Mouse (Mus musculus): Measurements from ENCODE around the gene Gm17509. TPM values are rescaled to one million over a fixed set of nuclear protein-coding genes. Genes with fewer than 3 reads are reported as not detected.

Gm17509 gene
- total and polyA plus RNA-seq, 2 experiments from 2014 or later: 0.09 to 0.73 TPM

GRCm38 (mm10) chr13:117208236-117208635, 12.6 kb downstream of the Gm17509 start, which contains the start of gene Emb:
Gene Emb, plus strand, starts transcription at chr13:117208536.
- Histone ChIP-seq H3K27me3 (ENCODE audit: insufficient read depth, low read length) (no peaks in the 10 kb centered on the region), H3K4me1 (ENCODE audit: insufficient read depth, low read length) (no peaks in the 10 kb centered on the region), H3K9me3 (ENCODE audit: low read length) (no peaks in the 10 kb centered on the region), H3K4me3 (ENCODE audit: low read length) (no peak within 1 kb of the TSS), H3K4me2 (ENCODE audit: low read depth, low read length) (no peak within 1 kb of the TSS), H3K9ac (replicated peaks; ENCODE audit: low read length) (no peak within 1 kb of the TSS), H3K27ac (no peak within 1 kb of the TSS), H3K36me3 (ENCODE audit: insufficient read depth, low read length) (no peaks in the 10 kb centered on the region)
- DNase-seq (ENCODE audit: low spot score): no peak
- TF ChIP-seq CTCF (IDR thresholded peaks at IDR 0.05; ENCODE audit: low read depth): no peak
- 85% methylated on average over 6 of the region's 6 CpGs for WGBS
- ATAC-seq: no peak

- WGBS: 97% methylated on average over 8 of the region's 8 CpGs
- ATAC-seq: no peak
- Histone ChIP-seq H3K9me3 (ENCODE audit: low read length) (no peaks in the 10 kb centered on the region), H3K4me2 (ENCODE audit: low read depth, low read length) (no peak overlapping the region), H3K9ac (replicated peaks; ENCODE audit: low read length) (no peak overlapping the region), H3K4me1 (ENCODE audit: insufficient read depth, low read length) (no peaks in the 10 kb centered on the region), H3K4me3 (ENCODE audit: low read length) (no peak overlapping the region), H3K36me3 (ENCODE audit: insufficient read depth, low read length) (no peaks in the 10 kb centered on the region), H3K27me3 (ENCODE audit: insufficient read depth, low read length) (no peaks in the 10 kb centered on the region), H3K27ac (no peak overlapping the region)
- TF ChIP-seq CTCF (IDR thresholded peaks at IDR 0.05; ENCODE audit: low read depth): no peak
- no peak for DNase-seq (ENCODE audit: low spot score)
These were observed 14.8 kb downstream of the Gm17509 start for GRCm38 (mm10) chr13:117206066-117206465.

GRCm38 (mm10) chr13:117204685-117205084, 16.2 kb downstream of the Gm17509 start:
- H3K27me3 ChIP-seq (ENCODE audit: insufficient read depth, low read length): no peaks in the 10 kb centered on the region
- no peak overlapping the region for H3K4me2 ChIP-seq (ENCODE audit: low read depth, low read length)
- H3K9me3 ChIP-seq (ENCODE audit: low read length): no peaks in the 10 kb centered on the region
- no peaks in the 10 kb centered on the region for H3K4me1 ChIP-seq (ENCODE audit: insufficient read depth, low read length)
- H3K4me3 ChIP-seq (ENCODE audit: low read length): no peak overlapping the region
- no peak overlapping the region for H3K9ac ChIP-seq (replicated peaks; ENCODE audit: low read length)
- ATAC-seq (no peak), DNase-seq (ENCODE audit: low spot score) (no peak)
- no peaks in the 10 kb centered on the region for H3K36me3 ChIP-seq (ENCODE audit: insufficient read depth, low read length)
- no peak overlapping the region for H3K27ac ChIP-seq
- no peak for TF ChIP-seq CTCF (IDR thresholded peaks at IDR 0.05; ENCODE audit: low read depth)
- WGBS: 93% methylated on average over 7 of the region's 7 CpGs

GRCm38 (mm10) chr13:117202755-117203471, 18.0 kb downstream of the Gm17509 start:
- Histone ChIP-seq H3K4me1 (ENCODE audit: insufficient read depth, low read length) (no peaks in the 10 kb centered on the region), H3K9me3 (ENCODE audit: low read length) (no peaks in the 10 kb centered on the region), H3K4me3 (ENCODE audit: low read length) (no peak overlapping the region), H3K9ac (replicated peaks; ENCODE audit: low read length) (no peak overlapping the region), H3K36me3 (ENCODE audit: insufficient read depth, low read length) (no peaks in the 10 kb centered on the region), H3K4me2 (ENCODE audit: low read depth, low read length) (0 out of 2 replicates have a peak overlapping the region, but pooled peaks have one; percentile 10), H3K27me3 (ENCODE audit: insufficient read depth, low read length) (no peaks in the 10 kb centered on the region), H3K27ac (no peak overlapping the region)
- ATAC-seq: peak; percentile 55
- 47% methylated on average over 22 of the region's 22 CpGs for WGBS
- peak; percentile 75 for TF ChIP-seq CTCF (IDR thresholded peaks at IDR 0.05; ENCODE audit: low read depth)
- DNase-seq (ENCODE audit: low spot score): peak; percentile 57

DNA sequence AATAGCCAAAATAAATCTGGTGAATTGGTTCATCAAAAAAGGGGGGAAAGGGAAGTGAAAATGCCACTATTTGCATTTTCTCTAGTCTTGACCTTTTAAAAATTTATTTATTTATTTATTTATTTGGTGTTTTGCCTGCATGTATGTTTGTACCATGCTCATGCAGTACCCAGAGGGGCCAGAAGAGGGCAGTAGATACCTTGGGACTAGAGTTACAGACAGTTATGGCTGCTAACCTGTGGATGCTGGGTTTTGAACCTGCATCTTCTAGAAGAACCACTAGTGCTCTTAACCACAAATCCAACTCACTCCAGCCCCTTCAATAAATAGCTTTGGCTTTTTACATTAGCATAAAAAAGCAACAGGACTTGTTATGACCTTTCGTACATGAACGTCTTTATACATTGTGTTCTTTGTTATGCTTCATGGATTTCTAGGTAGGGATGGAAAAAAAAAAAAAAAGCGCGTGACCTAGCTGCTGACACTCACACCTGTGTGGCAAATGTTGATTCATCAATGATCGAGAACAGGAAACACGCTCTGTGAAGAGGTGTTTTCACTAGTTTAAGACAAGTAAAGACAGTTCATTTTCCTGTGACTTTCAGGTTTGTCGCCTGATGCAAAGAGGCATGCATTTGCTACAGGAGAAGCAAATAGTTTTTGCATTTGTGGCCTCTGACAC, 22.3 kb downstream of the Gm17509 start:
- 91% methylated on average over 7 of the region's 7 CpGs for WGBS
- Histone ChIP-seq H3K4me1 (ENCODE audit: insufficient read depth, low read length) (no peaks in the 10 kb centered on the region), H3K9ac (replicated peaks; ENCODE audit: low read length) (no peak overlapping the region), H3K27ac (no peak overlapping the region), H3K36me3 (ENCODE audit: insufficient read depth, low read length) (no peaks in the 10 kb centered on the region), H3K27me3 (ENCODE audit: insufficient read depth, low read length) (no peaks in the 10 kb centered on the region), H3K4me2 (ENCODE audit: low read depth, low read length) (no peak overlapping the region), H3K4me3 (ENCODE audit: low read length) (no peak overlapping the region), H3K9me3 (ENCODE audit: low read length) (no peaks in the 10 kb centered on the region)
- TF ChIP-seq CTCF (IDR thresholded peaks at IDR 0.05; ENCODE audit: low read depth): peak; percentile 79
- peak; percentile 55; the same call in 1 of the 2 replicates for ATAC-seq
- DNase-seq (ENCODE audit: low spot score): peak; percentile 80

DNA sequence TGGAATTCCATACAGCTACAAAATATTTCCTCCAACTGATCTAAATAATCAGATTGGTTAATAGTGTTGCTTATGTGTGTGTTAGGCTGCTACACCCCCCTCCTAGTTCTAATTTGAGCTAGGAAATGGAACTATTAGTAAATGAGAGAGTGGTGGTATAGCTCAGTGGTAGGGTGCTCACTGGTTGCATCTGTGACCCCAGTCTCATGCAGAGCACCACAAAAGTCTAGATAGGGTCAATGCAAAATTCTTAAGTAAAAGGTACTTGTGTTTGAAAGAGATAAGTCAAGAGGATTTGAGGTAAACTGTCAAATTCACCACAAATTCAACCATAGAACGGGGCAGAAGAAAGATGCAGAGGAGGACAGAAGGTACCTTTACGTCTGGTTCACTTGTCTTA, 23.2 kb downstream of the Gm17509 start:
- DNase-seq (ENCODE audit: low spot score): no peak
- ATAC-seq: no peak
- WGBS: 92% methylated on average over 2 of the region's 2 CpGs

More for the DNA sequence above, 23.2 kb downstream of the Gm17509 start:
- Histone ChIP-seq H3K36me3 (ENCODE audit: insufficient read depth, low read length) (no peaks in the 10 kb centered on the region), H3K4me2 (ENCODE audit: low read depth, low read length) (no peak overlapping the region), H3K4me3 (ENCODE audit: low read length) (no peak overlapping the region), H3K9me3 (ENCODE audit: low read length) (no peaks in the 10 kb centered on the region), H3K9ac (replicated peaks; ENCODE audit: low read length) (no peak overlapping the region), H3K4me1 (ENCODE audit: insufficient read depth, low read length) (no peaks in the 10 kb centered on the region), H3K27me3 (ENCODE audit: insufficient read depth, low read length) (no peaks in the 10 kb centered on the region), H3K27ac (no peak overlapping the region)
- TF ChIP-seq CTCF (IDR thresholded peaks at IDR 0.05; ENCODE audit: low read depth): no peak

Data from hindbrain, postnatal 0 days (tissue).